Mouse (Mus musculus): ENCODE results near the gene Arhgdia.

Gene Arhgdia

GRCm38 (mm10) chr11:120530085-120530964, 51.1 kb downstream of the Arhgdia start, which contains the start of gene Gcgr:
Gene Gcgr (plus strand): TSS chr11:120530699.
- intact Hi-C loops (cut with DNase I): no loop called here

- intact Hi-C loops (cut with DNase I): no loop called here
Observed at GRCm38 (mm10) chr11:120528903-120529302, 52.5 kb downstream of the Arhgdia start.

Small RNA genes within 50 kb of the gene (microRNA-seq; reads per million reads assigned to microRNA genes)
- 0 to 0.86 reads per million in 2 experiments for gene Mir6936

All from adrenal gland (tissue).